Mouse (Mus musculus) hindbrain, postnatal 0 days (tissue): ENCODE results near the gene Plaur. TPM values are rescaled to one million over a fixed set of nuclear protein-coding genes. Genes with fewer than 3 reads are reported as not detected.

Experiments
- ATAC-seq: fragments of 200-750 bp; cut with Nextera tagmentation; 2 replicates; pipeline ENCODE4 v1.8.0; 2017; ENCODE audit warnings: mild to moderate bottlenecking, moderate TSS enrichment, moderate library complexity
- DNase-seq: peaks from one replicate; pipeline ENCODE4 v3.0.0-alpha.2; 2015; ENCODE audit warnings: low spot score
- H3K27ac ChIP-seq: fragments of 300-500 bp; sonication (generic); 2 replicates; pipeline ENCODE4 v1.5.1; 2014; ENCODE audit warnings: mild to moderate bottlenecking
- H3K27me3 ChIP-seq: fragments of 300-500 bp; sonication (generic); 2 replicates; pipeline ENCODE4 v1.6.1; 2014; ENCODE audit warnings: low read length, mixed read lengths; ENCODE audit not compliant: insufficient read depth
- H3K36me3 ChIP-seq: fragments of 300-500 bp; sonication (generic); 2 replicates; pipeline ENCODE4 v1.6.1; 2014; ENCODE audit warnings: low read length, mixed read lengths; ENCODE audit not compliant: insufficient read depth
- H3K4me1 ChIP-seq: fragments of 300-500 bp; sonication (generic); 2 replicates; pipeline ENCODE4 v1.6.1; 2014; ENCODE audit warnings: antibody characterized with exemption, low read length, mixed read lengths; ENCODE audit not compliant: insufficient read depth
- H3K4me2 ChIP-seq: fragments of 300-500 bp; sonication (generic); 2 replicates; pipeline ENCODE4 v1.6.1; 2014; ENCODE audit warnings: low read depth, mild to moderate bottlenecking, low read length, moderate library complexity, mixed read lengths
- H3K4me3 ChIP-seq: fragments of 300-500 bp; sonication (generic); 2 replicates; pipeline ENCODE4 v1.5.1; 2014; ENCODE audit warnings: low read length
- H3K9ac ChIP-seq: fragments of 300-500 bp; sonication (generic); replicated peaks from 2 replicates; pipeline ENCODE4 v1.6.1; 2014; ENCODE audit warnings: mild to moderate bottlenecking, low read length, moderate library complexity, mixed read lengths
- H3K9me3 ChIP-seq: fragments of 300-500 bp; sonication (generic); 2 replicates; pipeline ENCODE4 v1.6.1; 2016; ENCODE audit warnings: low read length, mixed read lengths
- CTCF ChIP-seq: IDR thresholded peaks from 2 replicates; pipeline ENCODE4 v1.5.1; 2016; ENCODE audit warnings: antibody characterized with exemption, control low read depth, low read depth
- WGBS: fragments of 180-500 bp; shearing (Covaris S2); extraction: QIAGEN DNeasy Blood & Tissue Kit; methylation state at CpG from one replicate; pipeline ENCODE4 v1.1.7; 2014; 5-methylcytosine and 5-hydroxymethylcytosine counted together
- polyA plus RNA-seq: library from polyadenylated mRNA; unstranded; fragments of >200 nt; fragmentation: Nextera tagmentation; extraction: Ambion mirVana; gene quantifications from 2 replicates; pipeline ENCODE4 v1.2.1, GENCODE M21; 2015
- total RNA-seq: library from RNA; depleted of rRNA; stranded (reverse); fragments of >200 nt; gene quantifications from 2 replicates; pipeline ENCODE4 v1.2.3, GENCODE M21; 2014

Plaur gene
- total and polyA plus RNA-seq, 2 experiments from 2014 or later: 1.3 to 4.8 TPM

DNA sequence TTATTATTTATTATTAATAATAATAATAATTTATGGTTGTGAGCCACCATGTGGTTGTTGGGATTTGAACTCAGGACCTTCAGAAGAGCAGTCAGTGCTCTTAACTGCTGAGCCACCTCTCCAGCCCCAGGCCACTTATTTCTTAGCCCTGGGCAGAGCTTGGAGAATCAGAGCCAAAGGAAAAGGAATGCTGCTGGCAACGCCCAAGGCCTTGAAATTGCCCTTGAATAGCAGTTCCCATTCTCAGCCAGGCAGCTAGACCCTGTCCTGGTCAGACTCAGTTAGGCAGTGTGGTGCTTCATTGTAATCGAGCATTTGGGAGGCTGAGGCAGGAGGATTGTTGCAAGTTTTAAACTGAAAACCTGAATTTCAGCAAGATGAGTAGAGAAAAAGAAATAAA lies 8.1 kb upstream of the Plaur start:
- DNase-seq (no peak), ATAC-seq (no peak)
- Histone ChIP-seq H3K36me3 (no peaks in the 10 kb centered on the region), H3K9me3 (no peaks in the 10 kb centered on the region), H3K27me3 (no peaks in the 10 kb centered on the region), H3K4me1 (no peaks in the 10 kb centered on the region), H3K4me3 (no peak overlapping the region), H3K4me2 (no peak overlapping the region), H3K27ac (no peak overlapping the region), H3K9ac (no peak overlapping the region)
- TF ChIP-seq CTCF: no peak
- WGBS: 67% methylated on average over 2 of the region's 2 CpGs

DNA sequence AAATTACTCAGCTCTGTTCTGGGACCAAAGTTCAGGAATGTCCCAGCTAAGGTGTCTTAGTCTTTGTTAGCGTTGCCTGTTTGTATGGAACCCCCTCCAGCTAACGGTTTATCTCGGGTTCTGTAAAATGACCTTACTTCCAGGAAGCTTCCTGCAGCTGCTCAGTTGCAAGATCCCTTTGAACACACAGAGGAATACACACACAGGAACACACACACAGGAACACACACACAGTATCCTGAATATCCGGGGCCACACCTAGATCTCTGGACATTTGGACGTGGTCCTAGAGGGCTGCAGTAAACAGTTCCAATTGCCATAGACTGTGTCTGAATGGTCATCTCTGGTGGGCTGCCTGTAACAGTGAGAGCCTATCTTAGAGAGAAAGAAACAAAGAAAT lies 6.6 kb upstream of the Plaur start:
- Histone ChIP-seq H3K9me3 (no peaks in the 10 kb centered on the region), H3K36me3 (no peaks in the 10 kb centered on the region), H3K27ac (no peak overlapping the region), H3K9ac (no peak overlapping the region), H3K4me2 (no peak overlapping the region), H3K27me3 (no peaks in the 10 kb centered on the region), H3K4me3 (no peak overlapping the region), H3K4me1 (no peaks in the 10 kb centered on the region)
- no peak for TF ChIP-seq CTCF
- DNase-seq: no peak
- WGBS: 76% methylated on average over 5 of the region's 5 CpGs
- no peak for ATAC-seq

DNA sequence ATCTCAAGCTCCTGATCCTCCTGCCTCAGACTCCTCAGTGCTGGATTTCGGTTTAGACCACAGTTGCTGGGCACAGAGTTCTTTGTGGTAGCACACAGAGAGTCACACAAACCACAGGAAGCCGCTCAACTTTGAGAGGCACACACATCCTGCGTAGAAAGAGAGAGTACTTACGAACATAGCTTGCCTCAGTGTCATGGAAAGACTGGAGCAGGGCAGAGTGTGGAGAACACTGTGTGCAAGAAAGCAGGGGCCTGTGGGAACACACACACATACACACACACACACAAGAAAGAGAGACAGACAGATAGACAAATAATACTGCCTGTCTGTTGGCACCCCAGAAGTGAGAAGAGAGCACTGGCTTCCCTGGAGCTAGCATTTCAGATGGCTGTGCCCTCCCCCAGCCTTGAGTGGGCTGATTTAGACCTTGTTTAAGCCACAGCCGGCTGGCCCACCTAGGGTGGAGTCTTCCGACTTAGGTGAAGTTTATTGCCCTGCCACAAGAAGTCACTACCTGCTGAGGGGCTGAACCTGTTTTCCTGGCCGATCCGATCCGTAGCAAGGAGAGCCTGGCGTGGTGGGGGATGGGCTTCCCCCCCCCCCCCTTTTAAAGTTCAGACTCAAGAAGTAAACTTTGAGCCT lies 4.4 kb upstream of the Plaur start:
- TF ChIP-seq CTCF: no peak
- no peak for DNase-seq
- H3K4me2 ChIP-seq: no peak overlapping the region
- no peaks in the 10 kb centered on the region for H3K27me3 ChIP-seq
- 61% methylated on average over 10 of the region's 10 CpGs for WGBS
- H3K9ac ChIP-seq: no peak overlapping the region
- H3K27ac ChIP-seq: no peak overlapping the region
- no peak for ATAC-seq
- H3K4me1 ChIP-seq: peaks cover 3% of the 10 kb centered on the region; the same call in 1 of the 2 replicates
- H3K36me3 ChIP-seq: no peaks in the 10 kb centered on the region
- no peaks in the 10 kb centered on the region for H3K9me3 ChIP-seq
- no peak overlapping the region for H3K4me3 ChIP-seq

DNA sequence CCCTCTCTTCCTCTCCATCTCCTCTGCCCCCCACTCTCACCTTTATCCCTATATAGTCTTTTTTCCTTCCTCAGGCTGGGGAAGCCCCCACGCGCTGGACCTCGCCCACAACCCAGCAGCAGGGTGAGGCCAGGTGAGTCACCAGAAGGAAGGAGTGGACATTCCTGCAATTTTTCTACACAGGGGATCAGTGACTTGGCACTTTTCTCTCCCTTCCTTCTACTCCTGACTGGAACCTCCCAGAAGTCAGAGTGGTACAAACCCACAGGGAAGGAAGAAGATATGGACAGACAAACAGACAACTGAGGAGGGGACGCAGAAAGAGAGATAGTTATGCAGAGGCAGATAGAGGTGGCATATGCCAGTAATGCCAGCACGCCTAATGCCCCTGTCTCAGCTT lies 2.8 kb upstream of the Plaur start:
- TF ChIP-seq CTCF: no peak
- 83% methylated on average over 5 of the region's 5 CpGs for WGBS
- no peaks in the 10 kb centered on the region for H3K36me3 ChIP-seq

DNA sequence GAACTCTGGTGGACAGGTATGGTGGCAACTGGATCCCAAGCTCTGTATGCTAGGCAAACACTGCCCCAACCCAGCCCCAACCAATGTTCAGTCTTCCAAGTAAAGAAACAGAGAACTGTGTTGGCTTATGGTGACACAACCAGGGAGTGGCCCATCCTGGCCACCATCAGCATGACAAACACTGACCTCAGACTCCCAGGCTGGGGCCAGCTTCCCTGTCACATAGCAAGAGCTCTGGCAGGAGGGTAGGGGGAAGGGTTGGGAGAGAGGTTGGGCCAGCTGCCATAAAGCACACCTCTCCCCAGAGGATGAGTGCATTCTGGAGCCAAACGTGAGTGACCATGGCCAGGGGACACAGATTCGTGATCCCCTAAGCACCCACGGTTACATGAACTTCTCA lies 2.4 kb upstream of the Plaur start:
- 43% methylated on average over 3 of the region's 3 CpGs for WGBS
- Histone ChIP-seq H3K4me3 (no peak overlapping the region), H3K4me1 (peaks cover 3% of the 10 kb centered on the region; the same call in 1 of the 2 replicates), H3K27me3 (no peaks in the 10 kb centered on the region), H3K4me2 (no peak overlapping the region), H3K27ac (no peak overlapping the region), H3K36me3 (no peaks in the 10 kb centered on the region), H3K9me3 (no peaks in the 10 kb centered on the region), H3K9ac (no peak overlapping the region)
- no peak for TF ChIP-seq CTCF
- ATAC-seq (no peak), DNase-seq (no peak)

More for the DNA sequence above, 2.8 kb upstream of the Plaur start:
- H3K9ac ChIP-seq: no peak overlapping the region
- ATAC-seq (no peak), DNase-seq (no peak)
- no peaks in the 10 kb centered on the region for H3K9me3 ChIP-seq
- H3K4me2 ChIP-seq: no peak overlapping the region
- no peak overlapping the region for H3K27ac ChIP-seq
- H3K27me3 ChIP-seq: no peaks in the 10 kb centered on the region
- H3K4me3 ChIP-seq: no peak overlapping the region
- peaks cover 3% of the 10 kb centered on the region; the same call in 1 of the 2 replicates for H3K4me1 ChIP-seq

DNA sequence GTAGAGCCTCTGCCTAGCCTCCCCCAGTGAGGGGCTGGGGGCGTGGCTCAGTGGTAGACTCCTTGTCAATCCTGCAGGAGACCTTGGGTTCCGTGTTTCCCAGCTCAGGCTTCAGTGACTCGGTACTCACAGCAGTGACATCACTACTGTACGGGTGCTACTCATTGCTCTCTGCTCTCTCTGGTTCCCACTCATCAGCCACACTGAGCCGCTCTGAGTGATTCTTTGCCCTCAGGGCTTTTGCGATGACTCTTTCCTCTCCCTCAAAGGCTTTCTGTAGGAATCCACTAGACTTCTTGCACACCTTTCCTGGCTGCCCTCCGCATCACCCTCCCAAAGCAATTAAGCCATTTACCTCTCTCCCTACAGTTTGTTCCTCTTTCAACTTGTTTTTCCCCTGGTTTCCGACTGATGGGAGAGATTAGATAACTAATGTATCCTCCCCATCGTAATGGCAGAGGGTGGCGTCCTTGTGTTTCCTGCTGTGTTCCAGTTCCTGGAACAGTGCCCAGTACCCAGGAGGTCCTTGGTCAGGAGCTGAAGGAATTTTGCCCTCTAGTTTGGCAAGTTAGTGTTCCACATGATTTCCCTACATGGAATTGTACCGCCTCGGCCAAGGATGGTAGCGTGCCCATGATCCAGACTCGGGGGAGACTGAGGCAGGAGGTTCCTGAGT lies 770 bp upstream of the Plaur start:
- Histone ChIP-seq H3K27ac (no peak overlapping the region), H3K4me2 (no peak overlapping the region), H3K9me3 (no peaks in the 10 kb centered on the region), H3K4me3 (no peak overlapping the region), H3K9ac (no peak overlapping the region), H3K36me3 (no peaks in the 10 kb centered on the region), H3K27me3 (no peaks in the 10 kb centered on the region), H3K4me1 (peaks cover 3% of the 10 kb centered on the region; the same call in 1 of the 2 replicates)
- DNase-seq (no peak), ATAC-seq (no peak)
- 60% methylated on average over 14 of the region's 14 CpGs for WGBS
- TF ChIP-seq CTCF: no peak

DNA sequence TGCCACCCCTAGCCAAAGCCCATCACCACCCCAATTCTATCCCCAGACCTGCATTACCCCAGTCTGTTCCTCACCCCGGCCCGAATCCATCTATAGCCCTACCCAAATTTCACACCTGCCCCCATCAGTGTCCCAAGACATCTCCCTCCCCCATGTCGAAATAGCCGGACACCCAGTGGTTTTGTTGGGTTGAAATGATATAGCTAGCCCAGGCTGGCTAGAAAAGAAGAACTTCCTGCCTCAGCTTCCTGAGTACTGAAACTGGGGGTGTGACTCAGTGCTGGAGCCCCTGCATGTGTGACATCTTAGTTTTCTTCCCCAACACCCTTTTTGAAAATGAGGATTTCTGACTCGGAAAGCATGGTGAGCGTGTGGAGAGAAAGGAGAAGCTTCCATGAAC lies 4.6 kb downstream of the Plaur start:
- DNase-seq: no peak
- no peak overlapping the region for H3K4me3 ChIP-seq
- no peak overlapping the region for H3K9ac ChIP-seq
- TF ChIP-seq CTCF: no peak
- no peak overlapping the region for H3K4me2 ChIP-seq
- ATAC-seq: no peak
- no peaks in the 10 kb centered on the region for H3K9me3 ChIP-seq
- peaks cover 3% of the 10 kb centered on the region; the same call in 1 of the 2 replicates for H3K4me1 ChIP-seq
- no peak overlapping the region for H3K27ac ChIP-seq
- no peaks in the 10 kb centered on the region for H3K27me3 ChIP-seq
- 92% methylated on average over 6 of the region's 6 CpGs for WGBS
- no peaks in the 10 kb centered on the region for H3K36me3 ChIP-seq
